8 mouse cellular contexts compared by ENCODE assay signal in genomic region chr3:133544551-133545303, GRCm38 (mm10). TPM values are rescaled to one million over a fixed set of nuclear protein-coding genes. Genes with fewer than 3 reads are reported as not detected.
DNase-seq lines count a peak whose midpoint lies in the region; ATAC-seq and TF ChIP-seq lines count a peak whose summit lies in the region.

Gene Tet2, minus strand, starts transcription at chr3:133545139.

- H3K4me1 ChIP-seq in heart, embryonic 12.5 days (replicated peaks): peaks cover 7% of the 10 kb centered on the region
- H3K4me1 ChIP-seq in kidney, embryonic 16.5 days (ENCODE audit: insufficient read depth, low read length): peaks cover 15% of the 10 kb centered on the region
- H3K4me1 ChIP-seq in liver, embryonic 11.5 days (replicated peaks; ENCODE audit: control insufficient read depth, insufficient read depth, low read length): no peaks in the 10 kb centered on the region

- peak within 1 kb of the TSS; percentile 77 for H3K4me3 ChIP-seq in heart, embryonic 12.5 days
- peak within 1 kb of the TSS; percentile 82 for H3K4me3 ChIP-seq in kidney, embryonic 16.5 days (ENCODE audit: low read length)
- peak within 1 kb of the TSS; percentile 85 for H3K4me3 ChIP-seq in liver, embryonic 11.5 days (ENCODE audit: low read depth, low read length)
- H3K4me3 ChIP-seq in myocyte: peak within 1 kb of the TSS; percentile 97

- H3K27ac ChIP-seq in heart, embryonic 12.5 days (ENCODE audit: poor library complexity, severe bottlenecking): peak within 1 kb of the TSS; percentile 94
- peak within 1 kb of the TSS; percentile 95 for H3K27ac ChIP-seq in kidney, embryonic 16.5 days (ENCODE audit: low read length)
- H3K27ac ChIP-seq in liver, embryonic 11.5 days (ENCODE audit: low read depth, low read length): peak within 1 kb of the TSS; percentile 82

- no peak for TF ChIP-seq POLR2A in myocyte (IDR thresholded peaks at IDR 0.05; ENCODE audit: insufficient read length, low read depth)

- no peaks in the 10 kb centered on the region for H3K27me3 ChIP-seq in heart, embryonic 12.5 days (replicated peaks)
- H3K27me3 ChIP-seq in kidney, embryonic 16.5 days (ENCODE audit: insufficient read depth, low read length): no peaks in the 10 kb centered on the region
- no peaks in the 10 kb centered on the region for H3K27me3 ChIP-seq in liver, embryonic 11.5 days (replicated peaks; ENCODE audit: control insufficient read depth, insufficient read depth, low read length)
- no peaks in the 10 kb centered on the region for H3K27me3 ChIP-seq in myocyte (ENCODE audit: control insufficient read depth, insufficient read depth, insufficient read length)
- no peaks in the 10 kb centered on the region for H3K27me3 ChIP-seq in splenic B cell, adult 2 months (ENCODE audit: control insufficient read depth, insufficient read depth, low read length, poor library complexity, severe bottlenecking)

- peak within 1 kb of the TSS; percentile 72 for H3K4me2 ChIP-seq in heart, embryonic 12.5 days
- H3K4me2 ChIP-seq in kidney, embryonic 16.5 days (replicated peaks; ENCODE audit: low read depth, low read length): peak within 1 kb of the TSS; percentile 61
- H3K4me2 ChIP-seq in liver, embryonic 11.5 days: peak within 1 kb of the TSS; percentile 80
- H3K4me2 ChIP-seq in myocyte (ENCODE audit: low read depth): peak within 1 kb of the TSS; percentile 63

- H3K79me2 ChIP-seq in myocyte (ENCODE audit: control insufficient read depth, insufficient read depth): peaks cover 37% of the 10 kb centered on the region

- H3ac ChIP-seq in myocyte (ENCODE audit: control insufficient read depth, insufficient read length): peak within 1 kb of the TSS; percentile 99

- WGBS in heart, embryonic 12.5 days: under 1% methylated on average over 58 of the region's 73 CpGs
- under 1% methylated on average over 64 of the region's 73 CpGs for WGBS in kidney, embryonic 16.5 days
- WGBS in liver, embryonic 11.5 days: under 1% methylated on average over 72 of the region's 73 CpGs

- H3K9ac ChIP-seq in heart, embryonic 12.5 days: peak within 1 kb of the TSS; percentile 87
- peak within 1 kb of the TSS; percentile 88 for H3K9ac ChIP-seq in kidney, embryonic 16.5 days (replicated peaks; ENCODE audit: low read length)
- H3K9ac ChIP-seq in liver, embryonic 11.5 days (ENCODE audit: low read depth, low read length): peak within 1 kb of the TSS; percentile 79

- no peak for ATAC-seq in erythroblast, adult 5-6 weeks (replicated peaks; ENCODE audit: low FRiP score, poor library complexity, severe bottlenecking)
- ATAC-seq in heart, embryonic 12.5 days (ENCODE audit: insufficient number of reproducible peaks, low FRiP score): peak; percentile 67
- ATAC-seq in kidney, embryonic 16.5 days (ENCODE audit: low FRiP score, low TSS enrichment): peak; percentile 85
- peak; percentile 64 for ATAC-seq in liver, embryonic 11.5 days (replicated peaks; ENCODE audit: low FRiP score)

- DNase-seq in urinary bladder, adult 18-20 months (ENCODE audit: low spot score in 2 of 2): peak; percentile 42 to 57
- no peak for DNase-seq in urinary bladder, postnatal 10 days (ENCODE audit: low spot score)
- DNase-seq in liver, embryonic 11.5 days (ENCODE audit: low spot score): peak; percentile 75
- peak; percentile 69 for DNase-seq in splenic B cell, adult 2 months (ENCODE audit: low read depth, low spot score)

- H3K36me3 ChIP-seq in heart, embryonic 12.5 days: no peaks in the 10 kb centered on the region
- no peaks in the 10 kb centered on the region for H3K36me3 ChIP-seq in kidney, embryonic 16.5 days (ENCODE audit: insufficient read depth, low read length)
- H3K36me3 ChIP-seq in liver, embryonic 11.5 days (ENCODE audit: control insufficient read depth, insufficient read depth, low read length): no peaks in the 10 kb centered on the region
- no peaks in the 10 kb centered on the region for H3K36me3 ChIP-seq in myocyte (ENCODE audit: control insufficient read depth, insufficient read depth)
- no peaks in the 10 kb centered on the region for H3K36me3 ChIP-seq in splenic B cell, adult 2 months (ENCODE audit: control insufficient read depth, insufficient read depth, low read length, poor library complexity, severe bottlenecking)

- H3K9me3 ChIP-seq in heart, embryonic 12.5 days (replicated peaks): no peaks in the 10 kb centered on the region
- no peaks in the 10 kb centered on the region for H3K9me3 ChIP-seq in kidney, embryonic 16.5 days (ENCODE audit: low read length)
- H3K9me3 ChIP-seq in liver, embryonic 11.5 days (ENCODE audit: control insufficient read depth, low read length): no peaks in the 10 kb centered on the region

TF ChIP-seq in myocyte, 11 proteins besides CTCF, POLR2A, EP300 and RAD21:
- no peak for TF ChIP-seq SRF (IDR thresholded peaks at IDR 0.05; ENCODE audit: control insufficient read depth, insufficient read length, low read depth)
- TF ChIP-seq REST (IDR thresholded peaks at IDR 0.05; ENCODE audit: insufficient read depth, insufficient read length): no peak
- TF ChIP-seq MAX (IDR thresholded peaks at IDR 0.05; ENCODE audit: low read depth): no peak
- TF ChIP-seq MYOG (IDR thresholded peaks at IDR 0.05; ENCODE audit: control insufficient read depth in 1 of 3, insufficient read depth in 1 of 3, insufficient read length in 2 of 3, low read depth in 2 of 3): no peak
- peak; percentile 38 for TF ChIP-seq USF1 (IDR thresholded peaks at IDR 0.05; ENCODE audit: low read depth)
- no peak for TF ChIP-seq POLR2AphosphoS2 (IDR thresholded peaks at IDR 0.05; ENCODE audit: insufficient read length, low read depth)

RNA-seq across cellular contexts. Expression of gene Tet2, which starts in this region (rescaled TPM):
- total RNA-seq in erythroblast, adult 5-6 weeks (2015; ENCODE audit: low replicate concordance): 9.4 and 12.7 TPM in 2 replicates
- total RNA-seq in erythroblast, adult 5-6 weeks (2017; ENCODE audit: low replicate concordance): 8.9 and 19.7 TPM in 2 replicates
- 15.3 and 16.3 TPM in 2 replicates for polyA plus RNA-seq in heart, embryonic 12.5 days (2016; fragmentation: Nextera tagmentation; extraction: Ambion mirVana)
- 17.0 and 19.6 TPM in 2 replicates for polyA plus RNA-seq in kidney, embryonic 16.5 days (2015; fragmentation: Nextera tagmentation; extraction: Ambion mirVana)
- polyA plus RNA-seq in liver, embryonic 11.5 days (2014; fragmentation: Nextera tagmentation; extraction: Ambion mirVana): 8.2 and 8.7 TPM in 2 replicates
- 2.9 TPM for polyA plus RNA-seq in myocyte (2012; fragmentation: generic; extraction: Trizol)
